Mouse (Mus musculus) heart, embryonic 12.5 days (tissue): ENCODE results near the gene Prx. TPM values are rescaled to one million over a fixed set of nuclear protein-coding genes. Genes with fewer than 3 reads are reported as not detected.

Experiments used
- ATAC-seq: fragments of 200-750 bp; cut with Nextera tagmentation; 2 replicates; pipeline ENCODE4 v1.8.0; 2017; ENCODE audit warnings: moderate TSS enrichment, moderate library complexity; ENCODE audit not compliant: insufficient number of reproducible peaks, low FRiP score
- H3K27ac ChIP-seq: fragments of 300-500 bp; sonication (generic); 2 replicates; pipeline ENCODE4 v1.5.1; 2016; ENCODE audit warnings: mild to moderate bottlenecking, moderate library complexity; ENCODE audit not compliant: poor library complexity, severe bottlenecking
- H3K27me3 ChIP-seq: fragments of 300-500 bp; sonication (generic); replicated peaks from 2 replicates; pipeline ENCODE4 v1.6.1; 2016; ENCODE audit warnings: mild to moderate bottlenecking, moderate library complexity
- H3K36me3 ChIP-seq: fragments of 300-500 bp; sonication (generic); 2 replicates; pipeline ENCODE4 v1.6.1; 2016; ENCODE audit warnings: mild to moderate bottlenecking, moderate library complexity
- H3K4me1 ChIP-seq: fragments of 300-500 bp; sonication (generic); replicated peaks from 2 replicates; pipeline ENCODE4 v1.6.1; 2016; ENCODE audit warnings: mild to moderate bottlenecking
- H3K4me2 ChIP-seq: fragments of 300-500 bp; sonication (generic); 2 replicates; pipeline ENCODE4 v1.6.1; 2016; ENCODE audit warnings: mild to moderate bottlenecking, moderate library complexity
- H3K4me3 ChIP-seq: fragments of 300-500 bp; sonication (generic); 2 replicates; pipeline ENCODE4 v1.5.1; 2016; ENCODE audit warnings: mild to moderate bottlenecking
- H3K9ac ChIP-seq: fragments of 300-500 bp; sonication (generic); 2 replicates; pipeline ENCODE4 v1.6.1; 2016; ENCODE audit warnings: mild to moderate bottlenecking, moderate library complexity
- H3K9me3 ChIP-seq: fragments of 300-500 bp; sonication (generic); replicated peaks from 2 replicates; pipeline ENCODE4 v1.6.1; 2016; ENCODE audit warnings: mild to moderate bottlenecking, moderate library complexity
- WGBS: fragments of 180-500 bp; shearing (Covaris S2); methylation state at CpG from one replicate; pipeline ENCODE4 v1.1.7; 2016; 5-methylcytosine and 5-hydroxymethylcytosine counted together
- polyA plus RNA-seq: library from polyadenylated mRNA; unstranded; fragments of >200 nt; fragmentation: Nextera tagmentation; extraction: Ambion mirVana; gene quantifications from 2 replicates; pipeline ENCODE4 v1.2.1, GENCODE M21; 2016

Prx gene
- polyA plus RNA-seq, 1 experiment from 2014 or later, result 3.5 TPM

GRCm38 (mm10) chr7:27560978-27561377 lies 61.9 kb downstream of the Prx start:
- Histone ChIP-seq H3K4me3 (no peak overlapping the region), H3K9me3 (no peaks in the 10 kb centered on the region), H3K4me1 (peaks cover 22% of the 10 kb centered on the region), H3K27ac (peak overlapping the region; percentile 82), H3K4me2 (peak overlapping the region; percentile 39; the same call in 1 of the 2 replicates), H3K36me3 (peaks cover 78% of the 10 kb centered on the region), H3K9ac (no peak overlapping the region), H3K27me3 (no peaks in the 10 kb centered on the region)
- WGBS, result 85% methylated on average over 1 of the region's 1 CpGs
- ATAC-seq, result no peak

Other genes with a start within 250 kb of the Prx start
- gene Numbl, start 240.9 kb upstream of the Prx start, polyA plus RNA-seq, result 11.1 and 11.6 TPM in 2 replicates
- 53.9 and 57.1 TPM in 2 replicates for gene Ltbp4, start 161.6 kb upstream of the Prx start, polyA plus RNA-seq
- 35.4 and 39.4 TPM in 2 replicates for gene Shkbp1, start 143.3 kb upstream of the Prx start, polyA plus RNA-seq
- 1.2 and 1.5 TPM in 2 replicates for gene Gm20479, start 141.9 kb upstream of the Prx start, polyA plus RNA-seq
- 0.26 TPM in 2 replicates for gene Sptbn4, start 51.6 kb upstream of the Prx start, polyA plus RNA-seq
- gene Blvrb, start 51.3 kb upstream of the Prx start, polyA plus RNA-seq, result 68.4 and 82.4 TPM in 2 replicates
- gene Sertad3, start 25.6 kb upstream of the Prx start, polyA plus RNA-seq, result 22.8 and 23.3 TPM in 2 replicates
- 35.3 and 35.9 TPM in 2 replicates for gene Sertad1, start 12.4 kb upstream of the Prx start, polyA plus RNA-seq
- 0.31 and 0.39 TPM in 2 replicates for gene Hipk4, start 23.9 kb downstream of the Prx start, polyA plus RNA-seq
- 59.5 and 63.4 TPM in 2 replicates for gene Pld3, start 53.9 kb downstream of the Prx start, polyA plus RNA-seq
- 36.4 and 37.4 TPM in 2 replicates for gene 2310022A10Rik, start 53.9 kb downstream of the Prx start, polyA plus RNA-seq
- gene Akt2, start 92.2 kb downstream of the Prx start, polyA plus RNA-seq, result 85.0 and 89.4 TPM in 2 replicates
- 0.09 TPM in 1 of 2 replicates, not detected in the other for gene Ttc9b, start 154.6 kb downstream of the Prx start, polyA plus RNA-seq
- gene Map3k10, start 175.3 kb downstream of the Prx start, polyA plus RNA-seq, result 8.8 and 9.8 TPM in 2 replicates
- gene Zfp607b, start 190.0 kb downstream of the Prx start, polyA plus RNA-seq, result 1.7 and 2.8 TPM in 2 replicates
- 20.2 TPM in 2 replicates for gene Zfp60, start 232.1 kb downstream of the Prx start, polyA plus RNA-seq